Mouse (Mus musculus) liver, embryonic 11.5 days (tissue): ENCODE data around the gene Prkce. TPM values are rescaled to one million over a fixed set of nuclear protein-coding genes. Genes with fewer than 3 reads are reported as not detected.

Experiments used
- ATAC-seq: fragments of 200-750 bp; cut with Nextera tagmentation; replicated peaks from 2 replicates; pipeline ENCODE4 v1.8.0; 2017; ENCODE audit warnings: moderate number of reproducible peaks, mild to moderate bottlenecking, moderate TSS enrichment, moderate library complexity; ENCODE audit not compliant: low FRiP score
- DNase-seq: peaks from one replicate; pipeline ENCODE4 v3.0.0-alpha.2; 2017; ENCODE audit warnings: low spot score
- H3K27ac ChIP-seq: fragments of 300-500 bp; sonication (generic); 2 replicates; pipeline ENCODE4 v1.5.1; 2014; ENCODE audit warnings: mild to moderate bottlenecking, low read depth, low read length, control low read depth
- H3K27me3 ChIP-seq: fragments of 300-500 bp; sonication (generic); replicated peaks from 2 replicates; pipeline ENCODE4 v1.6.1; 2014; ENCODE audit warnings: low read length, mixed read lengths; ENCODE audit not compliant: control insufficient read depth, insufficient read depth
- H3K36me3 ChIP-seq: fragments of 300-500 bp; sonication (generic); 2 replicates; pipeline ENCODE4 v1.6.1; 2014; ENCODE audit warnings: mild to moderate bottlenecking, low read length, moderate library complexity, mixed read lengths; ENCODE audit not compliant: control insufficient read depth, insufficient read depth
- H3K4me1 ChIP-seq: fragments of 300-500 bp; sonication (generic); replicated peaks from 2 replicates; pipeline ENCODE4 v1.6.1; 2014; ENCODE audit warnings: low read length, mixed read lengths; ENCODE audit not compliant: control insufficient read depth, insufficient read depth
- H3K4me2 ChIP-seq: fragments of 300-500 bp; sonication (generic); 2 replicates; pipeline ENCODE4 v1.6.1; 2014; ENCODE audit warnings: mild to moderate bottlenecking, control low read depth, moderate library complexity
- H3K4me3 ChIP-seq: fragments of 300-500 bp; sonication (generic); 2 replicates; pipeline ENCODE4 v1.5.1; 2014; ENCODE audit warnings: low read depth, low read length, control low read depth
- H3K9ac ChIP-seq: fragments of 300-500 bp; sonication (generic); 2 replicates; pipeline ENCODE4 v1.6.1; 2014; ENCODE audit warnings: low read depth, low read length, control low read depth
- H3K9me3 ChIP-seq: fragments of 300-500 bp; sonication (generic); 2 replicates; pipeline ENCODE4 v1.6.1; 2016; ENCODE audit warnings: low read length, inconsistent platforms, mixed read lengths; ENCODE audit not compliant: control insufficient read depth
- WGBS: fragments of 180-500 bp; shearing (Covaris S2); extraction: QIAGEN DNeasy Blood & Tissue Kit; methylation state at CpG from one replicate; pipeline ENCODE4 v1.1.7; 2014; 5-methylcytosine and 5-hydroxymethylcytosine counted together
- polyA plus RNA-seq: library from polyadenylated mRNA; unstranded; fragments of >200 nt; fragmentation: Nextera tagmentation; extraction: Ambion mirVana; gene quantifications from 2 replicates; pipeline ENCODE4 v1.2.1, GENCODE M21; 2014

Prkce gene
- polyA plus RNA-seq, 1 experiment from 2014 or later = 4.0 TPM

- Histone ChIP-seq H3K9me3 (no peaks in the 10 kb centered on the region), H3K27ac (no peak overlapping the region), H3K27me3 (no peaks in the 10 kb centered on the region), H3K4me2 (no peak overlapping the region), H3K4me3 (no peak overlapping the region), H3K4me1 (no peaks in the 10 kb centered on the region; the same call in 1 of the 2 replicates), H3K36me3 (no peaks in the 10 kb centered on the region), H3K9ac (no peak overlapping the region)
- no peak for ATAC-seq
- no peak for DNase-seq
- 86% methylated on average over 2 of the region's 2 CpGs for WGBS
Measured at GRCm38 (mm10) chr17:86355318-86355717, 187.7 kb downstream of the Prkce start.

GRCm38 (mm10) chr17:86355772-86356451 is 188.3 kb downstream of the Prkce start:
- H3K27me3 ChIP-seq = no peaks in the 10 kb centered on the region
- no peak overlapping the region for H3K4me2 ChIP-seq
- DNase-seq = no peak
- H3K4me3 ChIP-seq = no peak overlapping the region
- no peaks in the 10 kb centered on the region for H3K9me3 ChIP-seq
- WGBS = 86% methylated on average over 7 of the region's 7 CpGs
- ATAC-seq = no peak
- H3K4me1 ChIP-seq = no peaks in the 10 kb centered on the region; the same call in 1 of the 2 replicates
- no peak overlapping the region for H3K9ac ChIP-seq
- H3K27ac ChIP-seq = no peak overlapping the region
- H3K36me3 ChIP-seq = no peaks in the 10 kb centered on the region

- no peak for ATAC-seq
- no peaks in the 10 kb centered on the region; the same call in 1 of the 2 replicates for H3K4me1 ChIP-seq
- 44% methylated on average over 5 of the region's 5 CpGs for WGBS
Measured at GRCm38 (mm10) chr17:86358388-86358787, 190.8 kb downstream of the Prkce start.

GRCm38 (mm10) chr17:86358847-86359246 is 191.3 kb downstream of the Prkce start:
- DNase-seq (no peak), ATAC-seq (no peak)
- Histone ChIP-seq H3K9me3 (no peaks in the 10 kb centered on the region), H3K27me3 (no peaks in the 10 kb centered on the region), H3K4me3 (no peak overlapping the region), H3K9ac (no peak overlapping the region), H3K4me2 (no peak overlapping the region), H3K4me1 (no peaks in the 10 kb centered on the region; the same call in 1 of the 2 replicates), H3K27ac (no peak overlapping the region), H3K36me3 (no peaks in the 10 kb centered on the region)
- 50% methylated on average over 4 of the region's 4 CpGs for WGBS

More at GRCm38 (mm10) chr17:86358388-86358787, 190.8 kb downstream of the Prkce start:
- no peaks in the 10 kb centered on the region for H3K9me3 ChIP-seq
- H3K27me3 ChIP-seq = no peaks in the 10 kb centered on the region
- no peak for DNase-seq
- H3K4me3 ChIP-seq = no peak overlapping the region
- no peaks in the 10 kb centered on the region for H3K36me3 ChIP-seq
- H3K4me2 ChIP-seq = no peak overlapping the region
- H3K27ac ChIP-seq = no peak overlapping the region
- no peak overlapping the region for H3K9ac ChIP-seq

GRCm38 (mm10) chr17:86360849-86361248 is 193.3 kb downstream of the Prkce start:
- no peaks in the 10 kb centered on the region for H3K9me3 ChIP-seq
- no peaks in the 10 kb centered on the region for H3K36me3 ChIP-seq
- H3K9ac ChIP-seq = no peak overlapping the region
- H3K4me2 ChIP-seq = no peak overlapping the region
- 92% methylated on average over 3 of the region's 3 CpGs for WGBS
- H3K4me3 ChIP-seq = no peak overlapping the region
- no peak for DNase-seq
- no peaks in the 10 kb centered on the region for H3K27me3 ChIP-seq
- 0 out of 2 replicates have a peak, but pooled peaks cover 3% of the 10 kb centered on the region for H3K4me1 ChIP-seq
- H3K27ac ChIP-seq = no peak overlapping the region
- no peak for ATAC-seq

GRCm38 (mm10) chr17:86363356-86363755 is 195.8 kb downstream of the Prkce start:
- Histone ChIP-seq H3K9me3 (no peaks in the 10 kb centered on the region), H3K4me1 (0 out of 2 replicates have a peak, but pooled peaks cover 3% of the 10 kb centered on the region), H3K4me3 (no peak overlapping the region), H3K27ac (no peak overlapping the region), H3K4me2 (no peak overlapping the region), H3K36me3 (no peaks in the 10 kb centered on the region), H3K9ac (no peak overlapping the region), H3K27me3 (no peaks in the 10 kb centered on the region)
- no peak for DNase-seq
- 61% methylated on average over 5 of the region's 5 CpGs for WGBS
- no peak for ATAC-seq

- no peaks in the 10 kb centered on the region for H3K27me3 ChIP-seq
- 0 out of 2 replicates have a peak, but pooled peaks cover 3% of the 10 kb centered on the region for H3K4me1 ChIP-seq
- ATAC-seq = no peak
- H3K4me3 ChIP-seq = no peak overlapping the region
- no peak overlapping the region for H3K4me2 ChIP-seq
- DNase-seq = no peak
- H3K9me3 ChIP-seq = no peaks in the 10 kb centered on the region
- H3K27ac ChIP-seq = no peak overlapping the region
- H3K9ac ChIP-seq = no peak overlapping the region
- 69% methylated on average over 16 of the region's 16 CpGs for WGBS
- no peaks in the 10 kb centered on the region for H3K36me3 ChIP-seq
Measured at GRCm38 (mm10) chr17:86364349-86365075, 196.9 kb downstream of the Prkce start.

- no peak overlapping the region for H3K4me2 ChIP-seq
- no peaks in the 10 kb centered on the region for H3K27me3 ChIP-seq
- no peak overlapping the region for H3K27ac ChIP-seq
- no peak for DNase-seq
- no peak overlapping the region for H3K9ac ChIP-seq
- 85% methylated on average over 10 of the region's 10 CpGs for whole genome bisulfite sequencing
- no peak overlapping the region for H3K4me3 ChIP-seq
- peaks cover 7% of the 10 kb centered on the region; the same call in 1 of the 2 replicates for H3K4me1 ChIP-seq
- no peak for ATAC-seq
- no peaks in the 10 kb centered on the region for H3K9me3 ChIP-seq
- no peaks in the 10 kb centered on the region for H3K36me3 ChIP-seq
Measured at GRCm38 (mm10) chr17:86366919-86367318, 199.3 kb downstream of the Prkce start.
